Mouse (Mus musculus) ES-E14 (cell line): Measurements from ENCODE around the gene Olfr1359. TPM values are rescaled to one million over a fixed set of nuclear protein-coding genes. Genes with fewer than 3 reads are reported as not detected.

Experiments
- DNase-seq: peaks from one replicate; pipeline ENCODE4 v3.0.0-alpha.2; 2013; ENCODE audit warnings: low read depth, low spot score
- H3K27ac ChIP-seq: 2 replicates; pipeline ENCODE4 v1.5.1; 2012; ENCODE audit warnings: low read depth, mild to moderate bottlenecking, low read length, moderate library complexity, mixed read lengths; ENCODE audit not compliant: poor library complexity, insufficient read depth, severe bottlenecking
- H3K36me3 ChIP-seq: 2 replicates; pipeline ENCODE4 v1.6.1; 2012; ENCODE audit warnings: mild to moderate bottlenecking, low read length, moderate library complexity, mixed read lengths; ENCODE audit not compliant: control insufficient read depth, poor library complexity, insufficient read depth, severe bottlenecking
- H3K4me1 ChIP-seq, 2 experiments: fragments of 150-350 bp in 1 of 2; sonication (generic) in 1 of 2; 2 replicates each; pipeline ENCODE4 v1.6.1; 2012; ENCODE audit warnings: low read length in 2 of 2, mild to moderate bottlenecking in 1 of 2, mixed read lengths in 1 of 2; ENCODE audit not compliant: control insufficient read depth in 2 of 2, insufficient read depth in 2 of 2, poor library complexity in 1 of 2
- H3K4me3 ChIP-seq, 2 experiments: fragments of 150-350 bp in 1 of 2; sonication (generic) in 1 of 2; 2 replicates each; pipeline ENCODE4 v1.5.1; 2012; ENCODE audit warnings: low read length in 2 of 2, low read depth in 1 of 2, mild to moderate bottlenecking in 1 of 2, mixed read lengths in 1 of 2; ENCODE audit not compliant: insufficient read depth in 1 of 2, poor library complexity in 1 of 2, severe bottlenecking in 1 of 2
- H3K9ac ChIP-seq: 2 replicates; pipeline ENCODE4 v1.6.1; 2012; ENCODE audit warnings: low read depth, mild to moderate bottlenecking, low read length, mixed read lengths; ENCODE audit not compliant: poor library complexity, insufficient read depth, severe bottlenecking
- H3K9me3 ChIP-seq: fragments of 150-350 bp; sonication (generic); 2 replicates; pipeline ENCODE4 v1.6.1; 2012; ENCODE audit warnings: low read depth, mild to moderate bottlenecking, low read length; ENCODE audit not compliant: control insufficient read depth, insufficient read depth
- CHD2 ChIP-seq: IDR thresholded peaks from 2 replicates; pipeline ENCODE4 v1.6.1; 2014; ENCODE audit warnings: mild to moderate bottlenecking, low read depth, low read length, inconsistent platforms
- HCFC1 ChIP-seq: IDR thresholded peaks from 2 replicates; pipeline ENCODE4 v1.6.1; 2012; ENCODE audit warnings: low read length, inconsistent platforms, borderline replicate concordance; ENCODE audit not compliant: insufficient read depth
- MAFK ChIP-seq: IDR thresholded peaks from 2 replicates; pipeline ENCODE4 v1.6.1; 2014; ENCODE audit warnings: mild to moderate bottlenecking, low read depth, low read length, inconsistent platforms; ENCODE audit not compliant: insufficient read depth
- ZC3H11A ChIP-seq: IDR thresholded peaks from 2 replicates; pipeline ENCODE4 v1.6.1; 2012; ENCODE audit warnings: low read depth, mild to moderate bottlenecking, inconsistent platforms, low read length, borderline replicate concordance
- ZNF384 ChIP-seq: IDR thresholded peaks from 2 replicates; pipeline ENCODE4 v1.6.1; 2012; ENCODE audit warnings: low read depth, low read length, inconsistent platforms
- in situ Hi-C, 2 experiments: fragments of 600-800 bp; cut with MboI; formaldehyde crosslinking; loops; one replicate each; pipeline ENCODE4 v1.15.1; 2025; ENCODE audit warnings: low sequenced_read_pairs in 2 of 2, inconsistent platforms in 1 of 2; ENCODE audit not compliant: unreplicated experiment in 2 of 2
- total RNA-seq: library from RNA; depleted of rRNA; stranded (reverse); fragments of 300-350 nt; gene quantifications from 2 replicates; pipeline ENCODE4 v1.2.3, GENCODE M21; 2012; rRNA removed

Gene Olfr1359
- total RNA-seq, 1 experiment = not detected

GRCm38 (mm10) chr13:21755707-21756106 lies 57.8 kb downstream of the Olfr1359 start:
- H3K4me3 ChIP-seq = no peak overlapping the region
- no peak for TF ChIP-seq ZNF384
- no peak for TF ChIP-seq MAFK
- TF ChIP-seq ZC3H11A = no peak
- TF ChIP-seq HCFC1 = no peak
- TF ChIP-seq CHD2 = no peak
- no peaks in the 10 kb centered on the region for H3K4me1 ChIP-seq
- H3K9ac ChIP-seq = no peak overlapping the region
- no peak overlapping the region for H3K27ac ChIP-seq
- no peaks in the 10 kb centered on the region for H3K9me3 ChIP-seq
- H3K36me3 ChIP-seq = no peaks in the 10 kb centered on the region
- no peak for DNase-seq
- in situ Hi-C loops = no loop called here

Other genes with a start within 250 kb of the Olfr1359 start
- 22.9 and 25.8 TPM in 2 replicates for gene Zscan26, start 244.4 kb upstream of the Olfr1359 start, total RNA-seq
- 0.58 and 0.98 TPM in 2 replicates for gene Nkapl, start 229.6 kb upstream of the Olfr1359 start, total RNA-seq
- gene Zkscan4, start 219.2 kb upstream of the Olfr1359 start, total RNA-seq = 0.31 and 0.79 TPM in 2 replicates
- not detected in 2 replicates for gene Gm10065, start 218.7 kb upstream of the Olfr1359 start, total RNA-seq
- 0.11 and 0.31 TPM in 2 replicates for gene AK157302, start 202.9 kb upstream of the Olfr1359 start, total RNA-seq
- 23.4 and 35.7 TPM in 2 replicates for gene Gm11273, start 196.7 kb upstream of the Olfr1359 start, total RNA-seq
- gene Zkscan8, start 167.0 kb upstream of the Olfr1359 start, total RNA-seq = 9.2 and 16.1 TPM in 2 replicates
- not detected in 2 replicates for gene Olfr1366, start 155.3 kb upstream of the Olfr1359 start, total RNA-seq
- gene Olfr1535, start 138.2 kb upstream of the Olfr1359 start, total RNA-seq = not detected in 2 replicates
- not detected in 2 replicates for gene Olfr1364, start 116.4 kb upstream of the Olfr1359 start, total RNA-seq
- gene Olfr1362, start 84.1 kb upstream of the Olfr1359 start, total RNA-seq = not detected in 2 replicates
- gene Olfr11, start 55.6 kb upstream of the Olfr1359 start, total RNA-seq = 0.13 TPM in 1 of 2 replicates, not detected in the other
- gene Olfr1361, start 34.7 kb upstream of the Olfr1359 start, total RNA-seq = not detected in 2 replicates
- not detected in 2 replicates for gene Olfr1360, start 20.7 kb upstream of the Olfr1359 start, total RNA-seq
- 1,275 and 1,694 TPM in 2 replicates for gene Hist1h2bl, start 18.0 kb downstream of the Olfr1359 start, total RNA-seq
- 1,685 and 2,304 TPM in 2 replicates for gene Hist1h2ai, start 18.3 kb downstream of the Olfr1359 start, total RNA-seq
- 2,227 and 2,394 TPM in 2 replicates for gene Hist1h3h, start 19.5 kb downstream of the Olfr1359 start, total RNA-seq
- 468 and 757 TPM in 2 replicates for gene Hist1h2bm, start 23.9 kb downstream of the Olfr1359 start, total RNA-seq
- 158 and 260 TPM in 2 replicates for gene Hist1h4j, start 37.0 kb downstream of the Olfr1359 start, total RNA-seq
- gene Hist1h4k, start 52.4 kb downstream of the Olfr1359 start, total RNA-seq = 2,674 and 2,766 TPM in 2 replicates
- gene Hist1h2ak, start 55.7 kb downstream of the Olfr1359 start, total RNA-seq = 1,029 and 1,218 TPM in 2 replicates
- 306 and 496 TPM in 2 replicates for gene Hist1h2bn, start 56.0 kb downstream of the Olfr1359 start, total RNA-seq
- 619 and 849 TPM in 2 replicates for gene Hist1h1b, start 82.5 kb downstream of the Olfr1359 start, total RNA-seq
- 874 and 1,089 TPM in 2 replicates for gene Hist1h3i, start 85.3 kb downstream of the Olfr1359 start, total RNA-seq
- gene Hist1h2an, start 89.1 kb downstream of the Olfr1359 start, total RNA-seq = 657 and 889 TPM in 2 replicates
- gene Hist1h2bp, start 89.3 kb downstream of the Olfr1359 start, total RNA-seq = 634 and 879 TPM in 2 replicates
- 1,775 and 2,433 TPM in 2 replicates for gene Hist1h2bq, start 112.1 kb downstream of the Olfr1359 start, total RNA-seq
- gene Hist1h2ao, start 112.4 kb downstream of the Olfr1359 start, total RNA-seq = 669 TPM in 1 of 2 replicates, not detected in the other
- 9.8 and 22.8 TPM in 2 replicates for gene Hist1h4m, start 113.6 kb downstream of the Olfr1359 start, total RNA-seq
- 2,365 and 3,405 TPM in 2 replicates for gene Hist1h4n, start 134.1 kb downstream of the Olfr1359 start, total RNA-seq
- 3,404 and 3,578 TPM in 2 replicates for gene Hist1h2ap, start 135.4 kb downstream of the Olfr1359 start, total RNA-seq
- 1,712 and 2,111 TPM in 2 replicates for gene Hist1h2br, start 135.6 kb downstream of the Olfr1359 start, total RNA-seq
- gene Zfp184, start 247.0 kb downstream of the Olfr1359 start, total RNA-seq = 5.4 and 6.2 TPM in 2 replicates